Mouse (Mus musculus): ENCODE results near the gene Msmp. TPM values are rescaled to one million over a fixed set of nuclear protein-coding genes. Genes with fewer than 3 reads are reported as not detected.

Gene Msmp
- polyA plus RNA-seq, 1 experiment from 2014 or later, result not detected

DNA sequence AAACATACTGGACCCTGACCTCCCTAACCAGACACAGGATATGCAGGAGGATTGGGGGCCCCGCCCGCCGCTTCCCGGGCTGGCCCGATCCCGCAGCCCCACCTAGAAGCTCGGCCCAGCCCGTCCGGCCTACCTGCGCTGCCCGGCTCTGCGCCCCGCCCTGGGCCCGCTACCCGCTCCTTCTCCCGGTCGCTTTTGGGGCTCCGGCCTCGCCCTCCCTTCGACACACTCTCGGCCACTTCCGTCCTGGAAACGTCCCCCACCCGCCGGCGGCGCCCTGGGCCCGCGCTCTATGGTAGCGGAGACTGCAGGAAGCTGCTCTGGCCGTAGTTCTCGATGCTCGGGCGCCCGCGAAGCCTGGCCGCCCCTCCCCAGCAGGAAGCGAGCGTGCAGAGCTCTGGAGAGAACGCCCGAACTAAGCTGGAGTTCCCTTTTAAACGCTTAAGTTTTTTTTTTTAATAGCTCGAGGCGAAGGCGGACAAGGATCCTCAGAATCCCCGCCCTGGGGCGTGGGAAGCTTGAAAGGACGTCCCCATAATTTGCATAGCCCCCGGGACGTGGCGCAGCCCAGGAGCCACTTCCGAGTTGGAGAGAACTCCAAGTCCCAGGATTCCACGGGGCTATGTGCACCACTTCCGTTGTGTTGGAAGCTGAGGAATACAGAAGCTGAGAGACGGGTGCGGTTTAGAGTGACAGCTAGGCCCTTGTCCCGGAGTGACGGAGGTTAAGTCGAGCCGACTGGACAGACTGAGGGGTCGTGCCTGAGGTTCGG lies 22.1 kb downstream of the Msmp start, which contains the start of the genes Creb3 and Tln1:
Gene Creb3, plus strand, starts transcription at position 336 of the 772 bp plus-strand sequence.
Gene Tln1, minus strand, starts transcription at position 695 of the 772 bp plus-strand sequence.
- CTCF ChIA-PET, result interaction anchor here (1.2 to 2.8 kb wide), 5 partner anchors 10 to 69 kb away, joined by 3 to 9 read pairs (median 5); partner anchors contain the start of gene Ccdc107
- in situ Hi-C loops (cut with MboI; ENCODE audit: low pct_unique_long_range_greater_than_20kb), result no loop called here
- no peak for TF ChIP-seq CTCF (IDR thresholded peaks at IDR 0.05)

DNA sequence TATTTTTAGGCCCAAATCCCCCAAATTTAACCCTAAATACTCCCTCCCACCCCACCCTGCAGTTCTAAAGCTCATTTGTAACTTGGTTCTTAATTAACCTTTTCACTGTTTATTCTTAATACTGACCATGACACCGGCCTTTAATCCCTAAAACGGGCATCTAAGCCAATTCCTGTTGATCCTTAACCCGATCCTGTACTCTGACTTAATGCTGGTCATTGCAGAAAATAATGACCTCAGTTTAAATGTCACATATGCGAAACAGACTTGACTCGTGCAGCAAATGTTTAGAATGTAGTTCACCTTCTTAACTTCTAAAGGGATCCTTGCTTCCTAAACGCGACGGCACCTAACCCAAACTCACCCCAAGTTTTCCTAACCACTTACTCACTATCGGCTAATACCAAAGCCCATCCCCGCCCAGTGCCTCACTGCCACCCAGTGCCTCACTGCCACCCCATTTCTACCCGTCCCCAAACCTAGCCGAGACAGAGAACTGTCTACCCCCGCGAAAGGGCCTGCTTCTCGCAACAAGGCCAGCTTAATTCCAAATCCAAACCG lies 22.8 kb downstream of the Msmp start:
- H3K27me3 ChIP-seq, result no peaks in the 10 kb centered on the region
- CTCF ChIA-PET, result interaction anchor here (1.2 to 2.8 kb wide), 4 partner anchors 9 to 68 kb away, joined by 3 to 9 read pairs (median 5); no protein-coding TSS in a partner anchor
- ATAC-seq (no peak), DNase-seq (ENCODE audit: low read depth, low spot score) (no peak)
- no peak for TF ChIP-seq CTCF (IDR thresholded peaks at IDR 0.05)
- in situ Hi-C loops (cut with MboI; ENCODE audit: low pct_unique_long_range_greater_than_20kb), result no loop called here
- POLR2A ChIA-PET, result interaction anchor here (0.6 to 1.8 kb wide), 6 partner anchors 17 to 709 kb away, joined by 3 to 9 read pairs (median 4); partner anchors contain the start of genes Gba2 and Rgp1

More for the DNA sequence above, 22.1 kb downstream of the Msmp start, which contains the start of the genes Creb3 and Tln1:
- H3K27me3 ChIP-seq, result no peaks in the 10 kb centered on the region
- POLR2A ChIA-PET, result interaction anchor here (0.6 to 1.8 kb wide), 5 partner anchors 16 to 709 kb away, joined by 3 to 9 read pairs (median 4); partner anchors contain the start of genes Gba2 and Rgp1
- ATAC-seq (peak; percentile 76), DNase-seq (ENCODE audit: low read depth, low spot score) (peak; percentile 84)

DNA sequence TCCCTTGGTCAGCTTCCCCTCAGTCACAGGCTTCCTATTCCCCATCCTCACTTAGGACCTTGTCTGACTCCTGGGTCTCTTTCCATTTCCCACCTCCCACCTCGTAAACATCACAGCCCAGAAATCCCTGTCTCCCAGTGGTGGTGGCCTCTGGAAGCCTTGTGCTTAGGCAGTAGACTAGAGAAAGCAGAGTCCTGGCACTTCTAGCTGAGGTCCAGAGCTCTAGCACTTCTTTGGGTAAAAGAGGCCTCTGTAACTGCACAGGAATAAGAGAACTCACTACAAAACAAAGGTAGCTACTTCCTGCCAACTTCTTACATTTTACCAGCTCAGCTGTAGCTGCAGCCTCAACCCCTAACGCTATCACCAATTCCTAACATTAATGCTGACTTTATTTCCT lies 23.3 kb downstream of the Msmp start:
- TF ChIP-seq CTCF (IDR thresholded peaks at IDR 0.05), result no peak
- CTCF ChIA-PET, result interaction anchor here (1.2 to 2.8 kb wide), 2 partner anchors 8 to 33 kb away, joined by 3 to 9 read pairs; no protein-coding TSS in a partner anchor
- in situ Hi-C loops (cut with MboI; ENCODE audit: low pct_unique_long_range_greater_than_20kb), result no loop called here
- no peak for DNase-seq (ENCODE audit: low read depth, low spot score)
- no peak for ATAC-seq
- H3K27me3 ChIP-seq, result no peaks in the 10 kb centered on the region
- POLR2A ChIA-PET, result interaction anchor here (0.6 to 1.7 kb wide), 5 partner anchors 8 to 62 kb away, joined by 3 to 9 read pairs (median 4); partner anchors contain the start of genes Gba2 and Rgp1

DNA sequence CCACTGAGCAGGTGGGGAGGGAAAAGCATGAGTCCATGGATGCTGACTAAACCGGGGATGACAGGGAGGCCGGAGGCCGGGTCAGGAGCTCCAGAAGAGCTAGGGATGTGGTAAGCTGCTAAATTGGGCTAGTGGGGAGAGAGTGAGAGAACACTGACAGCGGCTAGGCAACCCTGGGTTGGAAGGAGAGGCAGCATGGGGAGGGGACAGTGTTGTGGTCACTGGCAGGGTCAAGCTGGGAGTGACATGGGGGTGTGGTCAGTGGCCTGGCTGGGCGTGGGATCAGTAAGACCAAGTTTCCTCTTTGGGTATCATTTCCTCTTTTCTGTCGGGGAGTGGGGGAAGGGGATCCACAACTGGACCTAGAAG lies 24.1 kb downstream of the Msmp start:
- no peak for TF ChIP-seq CTCF (IDR thresholded peaks at IDR 0.05)
- CTCF ChIA-PET, result interaction anchor here (1.1 to 2.8 kb wide), 2 partner anchors 8 to 11 kb away, joined by 4 to 9 read pairs; no protein-coding TSS in a partner anchor
- in situ Hi-C loops (cut with MboI; ENCODE audit: low pct_unique_long_range_greater_than_20kb), result no loop called here
- ATAC-seq, result no peak
- H3K27me3 ChIP-seq, result no peaks in the 10 kb centered on the region
- POLR2A ChIA-PET, result interaction anchor here (0.6 to 1.7 kb wide), 6 partner anchors 9 to 110 kb away, joined by 3 to 5 read pairs (median 3); no protein-coding TSS in a partner anchor
- no peak for DNase-seq (ENCODE audit: low read depth, low spot score)

DNA sequence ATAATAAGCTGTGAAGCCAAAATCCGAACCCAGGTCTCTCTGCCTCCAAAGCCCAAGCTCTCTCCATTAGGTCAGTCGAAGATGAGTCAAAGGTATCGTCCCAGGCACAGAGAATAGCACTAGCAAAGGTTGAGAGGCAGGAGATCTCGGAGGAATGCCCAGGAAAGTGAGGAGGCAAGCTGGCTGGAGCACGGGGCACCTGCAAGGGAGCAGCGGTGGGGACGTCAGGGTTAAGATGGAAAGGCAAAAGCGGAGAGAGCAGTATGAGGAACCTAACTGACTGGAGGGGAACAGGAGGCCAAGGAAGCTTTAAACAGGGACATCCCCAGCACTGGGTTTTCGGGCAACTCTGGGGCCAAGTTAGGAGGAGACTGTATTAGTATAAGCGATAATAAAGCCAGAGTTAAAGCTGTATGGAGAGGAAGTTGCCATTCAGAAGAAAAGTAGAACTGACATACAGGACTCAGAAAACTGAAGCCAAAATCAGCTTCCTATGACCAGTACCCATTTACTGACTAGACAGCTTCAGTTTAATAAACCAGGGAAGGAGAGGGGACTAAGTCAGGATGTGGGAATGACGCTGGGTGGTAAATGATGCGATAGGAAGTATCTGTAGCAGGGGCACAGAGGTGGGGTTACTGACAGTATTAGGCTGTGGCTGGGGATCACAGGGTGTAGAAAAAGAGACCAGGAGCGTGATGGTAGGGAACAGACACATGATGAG lies 24.6 kb downstream of the Msmp start:
- ChIA-PET CTCF (interaction anchor here (1.1 to 2.7 kb wide), 3 partner anchors 11 to 29 kb away, joined by 4 to 12 read pairs (median 4); no protein-coding TSS in a partner anchor), POLR2A (interaction anchor here (0.5 to 0.6 kb wide), 5 partner anchors 16 to 455 kb away, joined by 3 to 9 read pairs (median 4); no protein-coding TSS in a partner anchor)
- in situ Hi-C loops (cut with MboI; ENCODE audit: low pct_unique_long_range_greater_than_20kb), result no loop called here

DNA sequence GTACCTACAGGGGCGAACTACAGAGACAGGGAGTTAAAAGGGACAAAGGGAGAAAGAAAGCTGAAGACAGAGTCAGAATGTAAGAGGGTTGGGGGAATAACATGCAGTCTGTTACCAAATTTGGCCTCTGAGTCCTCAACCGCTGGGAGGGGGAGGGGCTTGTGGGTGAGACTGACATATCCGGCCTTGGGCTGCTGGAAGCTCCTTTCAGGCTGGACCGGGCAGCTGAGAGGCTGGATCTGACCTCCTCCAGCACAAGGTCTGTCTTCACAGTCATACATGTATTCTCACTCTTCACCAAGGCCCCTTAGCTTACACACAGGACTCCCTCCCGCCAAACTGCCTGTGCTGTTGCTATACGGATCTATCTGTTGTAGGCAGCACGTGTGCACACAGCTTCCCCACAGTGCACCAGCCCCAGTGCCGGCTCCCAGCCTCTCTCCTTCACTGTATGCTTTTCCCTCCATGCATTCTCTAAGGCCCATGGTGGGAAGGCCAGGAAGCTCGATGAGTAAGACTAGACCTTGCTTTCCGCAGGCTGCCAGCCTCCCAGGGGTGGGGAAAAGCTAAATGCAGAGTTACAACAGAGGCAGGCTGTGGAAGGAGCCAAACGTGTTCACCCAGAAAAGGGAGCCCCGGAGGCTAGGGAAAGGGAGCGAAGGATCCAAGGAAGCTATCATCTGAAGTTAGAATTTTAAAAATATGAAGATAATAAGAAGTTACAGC lies 25.5 kb downstream of the Msmp start:
- ChIA-PET CTCF (interaction anchor here (1.0 to 2.7 kb wide), 6 partner anchors 10 to 31 kb away, joined by 3 to 12 read pairs (median 4); no protein-coding TSS in a partner anchor), POLR2A (interaction anchor here (0.6 kb wide), 1 partner anchor 42 kb away, joined by 4 read pairs; no protein-coding TSS in a partner anchor)
- H3K27me3 ChIP-seq, result no peaks in the 10 kb centered on the region
- in situ Hi-C loops (cut with MboI; ENCODE audit: low pct_unique_long_range_greater_than_20kb), result no loop called here
- TF ChIP-seq CTCF (IDR thresholded peaks at IDR 0.05), result no peak
- no peak for DNase-seq (ENCODE audit: low read depth, low spot score)
- peak; percentile 10 for ATAC-seq

More for the DNA sequence above, 24.6 kb downstream of the Msmp start:
- TF ChIP-seq CTCF (IDR thresholded peaks at IDR 0.05), result no peak
- ATAC-seq (no peak), DNase-seq (ENCODE audit: low read depth, low spot score) (no peak)
- H3K27me3 ChIP-seq, result no peaks in the 10 kb centered on the region

DNA sequence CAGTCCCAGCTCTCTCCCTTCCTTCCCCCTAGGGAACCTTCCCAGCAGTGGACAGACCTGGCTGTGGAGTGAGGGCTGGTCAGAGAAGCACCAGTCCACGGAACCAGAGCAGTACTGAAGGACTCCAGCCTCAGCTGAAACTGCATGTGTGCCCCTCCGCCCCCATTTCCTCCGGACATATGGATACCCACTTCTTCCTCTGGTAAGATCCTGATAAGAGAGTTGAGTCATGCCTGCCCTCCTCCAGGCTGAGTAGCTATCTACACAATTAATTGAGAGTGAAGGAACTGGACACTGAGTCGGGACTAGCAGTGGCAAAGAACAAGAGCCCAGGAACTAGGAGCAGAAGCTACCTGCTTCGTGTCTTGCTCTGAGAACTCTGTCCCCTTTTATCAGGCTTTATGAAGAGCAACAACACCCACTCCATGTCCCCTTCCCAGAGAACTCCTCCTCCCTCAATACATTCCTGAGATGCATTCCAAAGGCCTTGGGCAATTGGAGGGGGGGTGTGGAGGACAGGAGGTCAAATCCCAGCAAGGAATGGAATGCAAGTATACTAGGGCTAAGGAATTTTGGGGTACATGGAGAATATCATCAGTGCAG lies 26.2 kb downstream of the Msmp start:
- TF ChIP-seq CTCF (IDR thresholded peaks at IDR 0.05), result no peak
- peak; percentile 6 for ATAC-seq
- no peaks in the 10 kb centered on the region for H3K27me3 ChIP-seq
- DNase-seq (ENCODE audit: low read depth, low spot score), result peak; percentile 51
- ChIA-PET POLR2A (no interaction called here), CTCF (interaction anchor here (1.0 to 2.7 kb wide), 5 partner anchors 11 to 30 kb away, joined by 3 to 12 read pairs (median 3); no protein-coding TSS in a partner anchor)
- in situ Hi-C loops (cut with MboI; ENCODE audit: low pct_unique_long_range_greater_than_20kb), result no loop called here

DNA sequence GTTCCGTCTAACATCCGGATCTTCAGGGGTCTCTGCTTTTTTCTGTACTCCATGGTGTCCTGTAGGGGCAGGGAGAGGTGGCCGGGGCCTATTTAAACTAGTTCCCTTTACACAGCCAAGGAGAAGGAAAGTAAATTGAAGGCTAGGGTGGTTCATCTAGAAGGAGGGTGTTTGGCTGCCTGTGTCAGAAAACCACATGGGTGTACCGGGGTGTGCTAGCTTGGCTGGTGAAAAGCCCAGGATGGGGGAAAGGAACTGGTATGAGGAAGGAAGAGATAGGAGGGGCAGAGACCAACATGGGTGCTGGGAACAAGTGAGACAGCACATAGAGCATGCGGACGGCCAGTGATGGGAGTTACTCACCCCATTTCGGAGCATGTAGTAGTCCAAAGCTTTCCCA lies 28.4 kb downstream of the Msmp start:
- CTCF ChIA-PET, result no interaction called here
- no peak for ATAC-seq
- TF ChIP-seq CTCF (IDR thresholded peaks at IDR 0.05), result no peak
- no peaks in the 10 kb centered on the region for H3K27me3 ChIP-seq
- DNase-seq (ENCODE audit: low read depth, low spot score), result no peak
- in situ Hi-C loops (cut with MboI; ENCODE audit: low pct_unique_long_range_greater_than_20kb), result no loop called here
- POLR2A ChIA-PET, result no interaction called here

DNA sequence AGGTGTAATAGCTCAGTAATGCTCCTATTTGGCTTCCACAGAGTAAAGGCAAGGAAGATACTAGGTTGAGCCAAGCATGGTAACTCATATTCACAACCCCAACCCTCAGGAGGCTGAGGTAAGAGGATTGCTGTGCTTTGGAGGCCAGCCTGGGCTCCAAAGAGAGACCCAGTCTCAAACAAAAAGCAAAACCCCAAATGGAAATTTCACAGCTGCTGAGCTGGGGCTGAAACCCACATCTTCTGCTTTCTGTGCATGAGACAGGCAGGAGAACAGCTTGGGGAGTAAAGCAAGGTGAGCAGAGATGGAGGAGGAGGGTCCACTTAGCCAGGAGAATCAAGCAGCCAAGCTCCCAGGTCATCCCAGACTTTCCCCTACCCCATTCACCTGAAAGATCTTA lies 30.4 kb downstream of the Msmp start:
- no peak for ATAC-seq
- no peak for TF ChIP-seq CTCF (IDR thresholded peaks at IDR 0.05)
- CTCF ChIA-PET, result interaction anchor here (0.9 kb wide), 1 partner anchor 23 kb away, joined by 5 read pairs; no protein-coding TSS in a partner anchor
- in situ Hi-C loops (cut with MboI; ENCODE audit: low pct_unique_long_range_greater_than_20kb), result no loop called here
- DNase-seq (ENCODE audit: low read depth, low spot score), result no peak
- H3K27me3 ChIP-seq, result no peaks in the 10 kb centered on the region
- POLR2A ChIA-PET, result no interaction called here
